In genomic region chr7:112390252-112390936, GRCm38 (mm10) we compare ENCODE assay signal across 8 mouse cellular contexts. TPM values are rescaled to one million over a fixed set of nuclear protein-coding genes. Genes with fewer than 3 reads are reported as not detected.
DNase-seq lines count a peak whose midpoint lies in the region; ATAC-seq lines count a peak whose summit lies in the region.

No protein-coding gene starts in this region.

- no peak overlapping the region; the same call in 1 of the 2 replicates for H3K4me2 ChIP-seq in hindbrain, embryonic 16.5 days (ENCODE audit: low read length)

- intact Hi-C loops in heart, postnatal 14 days (cut with DNase I) = no loop called here

- 51% methylated on average over 11 of the region's 11 CpGs for WGBS in heart, embryonic 10.5 days
- WGBS in embryonic facial prominence, embryonic 10.5 days = 27% methylated on average over 11 of the region's 11 CpGs
- 23% methylated on average over 11 of the region's 11 CpGs for WGBS in hindbrain, embryonic 16.5 days
- 50% methylated on average over 11 of the region's 11 CpGs for WGBS in midbrain, embryonic 10.5 days

- H3K9me3 ChIP-seq in heart, embryonic 10.5 days = no peaks in the 10 kb centered on the region
- H3K9me3 ChIP-seq in embryonic facial prominence, embryonic 10.5 days = no peaks in the 10 kb centered on the region
- H3K9me3 ChIP-seq in hindbrain, embryonic 16.5 days (ENCODE audit: control insufficient read depth, low read length) = no peaks in the 10 kb centered on the region
- no peaks in the 10 kb centered on the region for H3K9me3 ChIP-seq in midbrain, embryonic 10.5 days (replicated peaks)

- DNase-seq in heart, embryonic 10.5 days (ENCODE audit: low spot score) = no peak
- DNase-seq in heart, postnatal 14 days = no peak
- peak; percentile 73 for DNase-seq in embryonic facial prominence, embryonic 10.5 days (ENCODE audit: low spot score)
- DNase-seq in midbrain, embryonic 10.5 days (ENCODE audit: low spot score) = no peak
- no peak for DNase-seq in ovary, adult 18-20 months (ENCODE audit: low spot score)
- no peak for DNase-seq in thymus, postnatal 10 days (ENCODE audit: low spot score in 2 of 2)
- no peak for DNase-seq in adrenal gland, adult 8-10 months

- peak overlapping the region; percentile 64; the same call in 1 of the 2 replicates for H3K27ac ChIP-seq in heart, embryonic 10.5 days
- H3K27ac ChIP-seq in embryonic facial prominence, embryonic 10.5 days (replicated peaks) = peak overlapping the region; percentile 82
- peak overlapping the region; percentile 75; the same call in 1 of the 2 replicates for H3K27ac ChIP-seq in hindbrain, embryonic 16.5 days (ENCODE audit: low read depth, low read length)
- peak overlapping the region; percentile 28; the same call in 1 of the 2 replicates for H3K27ac ChIP-seq in midbrain, embryonic 10.5 days (replicated peaks)

- no peak for ATAC-seq in hindbrain, embryonic 16.5 days

- no peaks in the 10 kb centered on the region for H3K27me3 ChIP-seq in heart, embryonic 10.5 days (ENCODE audit: insufficient read depth, poor library complexity, severe bottlenecking)
- no peaks in the 10 kb centered on the region for H3K27me3 ChIP-seq in embryonic facial prominence, embryonic 10.5 days (replicated peaks; ENCODE audit: low read depth, poor library complexity, severe bottlenecking)
- no peaks in the 10 kb centered on the region for H3K27me3 ChIP-seq in hindbrain, embryonic 16.5 days (replicated peaks; ENCODE audit: control insufficient read depth, insufficient read depth, low read length)
- peaks cover 3% of the 10 kb centered on the region; the same call in 1 of the 2 replicates for H3K27me3 ChIP-seq in midbrain, embryonic 10.5 days (ENCODE audit: low read depth, poor library complexity, severe bottlenecking)

- no peaks in the 10 kb centered on the region for H3K36me3 ChIP-seq in heart, embryonic 10.5 days
- H3K36me3 ChIP-seq in embryonic facial prominence, embryonic 10.5 days (replicated peaks) = no peaks in the 10 kb centered on the region
- no peaks in the 10 kb centered on the region for H3K36me3 ChIP-seq in hindbrain, embryonic 16.5 days (ENCODE audit: control insufficient read depth, insufficient read depth, low read length)
- H3K36me3 ChIP-seq in midbrain, embryonic 10.5 days = no peaks in the 10 kb centered on the region

- peaks cover 40% of the 10 kb centered on the region for H3K4me1 ChIP-seq in heart, embryonic 10.5 days
- H3K4me1 ChIP-seq in embryonic facial prominence, embryonic 10.5 days = peaks cover 53% of the 10 kb centered on the region
- peaks cover 22% of the 10 kb centered on the region for H3K4me1 ChIP-seq in hindbrain, embryonic 16.5 days (ENCODE audit: control insufficient read depth, insufficient read depth, low read depth, low read length)
- H3K4me1 ChIP-seq in midbrain, embryonic 10.5 days = peaks cover 26% of the 10 kb centered on the region

- no peak overlapping the region for H3K9ac ChIP-seq in hindbrain, embryonic 16.5 days (ENCODE audit: low read depth, low read length)

- no peak overlapping the region for H3K4me3 ChIP-seq in heart, embryonic 10.5 days
- H3K4me3 ChIP-seq in embryonic facial prominence, embryonic 10.5 days = 0 out of 2 replicates have a peak overlapping the region, but pooled peaks have one; percentile 21
- H3K4me3 ChIP-seq in hindbrain, embryonic 16.5 days (ENCODE audit: low read length) = no peak overlapping the region
- H3K4me3 ChIP-seq in midbrain, embryonic 10.5 days = no peak overlapping the region

RNA-seq across cellular contexts. Expression of gene Parva, which starts 36.9 kb away (rescaled TPM):
- 82.5 and 94.9 TPM in 2 replicates for polyA plus RNA-seq in heart, embryonic 10.5 days (2016; fragmentation: Nextera tagmentation; extraction: Ambion mirVana)
- 10 to 100 TPM; 69.1 to 69.4 TPM for total RNA-seq in heart, postnatal 14 days (2021)
- polyA plus RNA-seq in embryonic facial prominence, embryonic 10.5 days (2016; fragmentation: Nextera tagmentation; extraction: Ambion mirVana) = 62.7 and 70.3 TPM in 2 replicates
- polyA plus RNA-seq in hindbrain, embryonic 16.5 days (2015; fragmentation: Nextera tagmentation; extraction: Ambion mirVana) = 28.5 and 34.3 TPM in 2 replicates
- polyA plus RNA-seq in midbrain, embryonic 10.5 days (2016; fragmentation: Nextera tagmentation; extraction: Ambion mirVana) = 50.9 and 55.6 TPM in 2 replicates
- 100 to 1,000 TPM in 2 of 4 experiments, 10 to 100 TPM in 2; 84.9 to 116 (median 99.1) TPM for total RNA-seq in adrenal gland, adult 8-10 months (2022)

Comparison
In these comparisons a context has a peak if more than half of its experiments do, and no peak if none do; other contexts are left out.
1. H3K27ac ChIP-seq: peak in every context shown above with its lines; median percentile 82 in embryonic facial prominence, embryonic 10.5 days; 75 in hindbrain, embryonic 16.5 days; 64 in heart, embryonic 10.5 days; 28 in midbrain, embryonic 10.5 days.